Mouse (Mus musculus): Measurements from ENCODE around the gene Bves.

DNA sequence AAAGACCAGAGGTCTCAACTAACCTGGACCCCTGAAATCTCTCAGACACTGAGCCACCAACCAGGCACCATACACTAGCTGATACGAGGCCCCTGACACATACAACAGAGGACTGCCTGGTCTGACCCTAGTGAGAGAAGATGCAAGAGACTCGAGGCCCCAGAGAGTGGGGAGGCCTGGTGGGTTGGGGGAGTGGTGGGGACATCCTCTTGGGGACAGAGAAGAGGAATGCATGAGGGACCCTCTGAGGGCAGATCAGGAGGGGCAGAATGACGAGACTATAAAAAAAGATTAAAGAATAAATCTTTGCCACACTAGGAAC lies 47.0 kb downstream of the Bves start:
- TF ChIP-seq POLR2A (IDR thresholded peaks at IDR 0.05; ENCODE audit: extremely low read depth, insufficient read depth, low read length), result no peak
- no peak for TF ChIP-seq CTCF (IDR thresholded peaks at IDR 0.05; ENCODE audit: low read depth, low read length)

Measured in liver, adult 2 months (tissue).